ENCODE assay signal across 7 mouse cellular contexts in the genomic region with DNA sequence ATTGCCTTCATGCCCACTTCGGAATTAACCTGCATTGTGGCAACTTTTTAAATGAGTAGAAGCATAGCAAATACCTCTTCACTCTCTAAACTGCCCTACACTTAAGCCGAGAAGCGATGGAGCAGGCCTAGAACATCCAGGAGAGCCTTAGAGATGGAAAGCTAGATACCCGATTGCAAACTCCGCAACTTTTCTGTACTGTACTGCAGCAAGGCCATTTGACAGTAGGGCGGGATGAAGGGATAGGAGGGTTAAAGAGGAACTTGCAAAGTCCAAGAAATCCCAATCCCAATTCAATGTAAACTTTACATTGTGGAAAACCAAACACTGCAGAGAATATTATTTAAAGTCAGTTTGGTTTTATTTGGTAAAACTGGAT. TPM values are rescaled to one million over a fixed set of nuclear protein-coding genes. Genes with fewer than 3 reads are reported as not detected.
DNase-seq lines count a peak whose midpoint lies in the region; ATAC-seq lines count a peak whose summit lies in the region.

No protein-coding gene starts in this region.

- peak overlapping the region; percentile 94 for H3K4me3 ChIP-seq in neural tube, embryonic 11.5 days (ENCODE audit: low read depth, low read length)
- H3K4me3 ChIP-seq in forebrain, embryonic 11.5 days (ENCODE audit: low read depth, low read length), result peak overlapping the region; percentile 84
- peak overlapping the region; percentile 82 for H3K4me3 ChIP-seq in limb, embryonic 15.5 days
- H3K4me3 ChIP-seq in stomach, embryonic 15.5 days (replicated peaks), result peak overlapping the region; percentile 90

- H3K27me3 ChIP-seq in neural tube, embryonic 11.5 days (ENCODE audit: control insufficient read depth, insufficient read depth, low read length), result no peaks in the 10 kb centered on the region
- H3K27me3 ChIP-seq in forebrain, embryonic 11.5 days (ENCODE audit: control insufficient read depth, insufficient read depth, low read length), result no peaks in the 10 kb centered on the region
- H3K27me3 ChIP-seq in limb, embryonic 15.5 days, result no peaks in the 10 kb centered on the region
- no peaks in the 10 kb centered on the region for H3K27me3 ChIP-seq in stomach, embryonic 15.5 days (replicated peaks)

- peak overlapping the region; percentile 94 for H3K9ac ChIP-seq in neural tube, embryonic 11.5 days (ENCODE audit: low read length)
- peak overlapping the region; percentile 95 for H3K9ac ChIP-seq in forebrain, embryonic 11.5 days (ENCODE audit: low read length)
- H3K9ac ChIP-seq in limb, embryonic 15.5 days, result peak overlapping the region; percentile 95
- peak overlapping the region; percentile 88 for H3K9ac ChIP-seq in stomach, embryonic 15.5 days

- ATAC-seq in neural tube, embryonic 11.5 days (ENCODE audit: insufficient read depth, low FRiP score, low TSS enrichment), result no peak
- no peak for ATAC-seq in forebrain, embryonic 11.5 days (replicated peaks; ENCODE audit: low FRiP score)
- no peak for ATAC-seq in limb, embryonic 15.5 days (ENCODE audit: insufficient number of reproducible peaks, low FRiP score, low TSS enrichment, low read depth)
- no peak for ATAC-seq in stomach, embryonic 15.5 days (ENCODE audit: insufficient read depth, low FRiP score, low read depth)

- no peak for DNase-seq in neural tube, embryonic 11.5 days (ENCODE audit: low spot score)
- DNase-seq in neural tube, embryonic 10.5 days (ENCODE audit: extremely low spot score, low spot score), result no peak
- DNase-seq in forebrain, embryonic 11.5 days (ENCODE audit: low spot score), result no peak
- DNase-seq in gastrocnemius, postnatal 10 days, result no peak
- DNase-seq in left cerebral cortex, adult 11 months (ENCODE audit: low spot score), result no peak

- peak overlapping the region; percentile 74 for H3K4me2 ChIP-seq in neural tube, embryonic 11.5 days (ENCODE audit: low read depth)
- H3K4me2 ChIP-seq in forebrain, embryonic 11.5 days (ENCODE audit: low read depth, low read length, severe bottlenecking), result peak overlapping the region; percentile 79
- H3K4me2 ChIP-seq in limb, embryonic 15.5 days, result peak overlapping the region; percentile 74
- H3K4me2 ChIP-seq in stomach, embryonic 15.5 days, result peak overlapping the region; percentile 83

- no peaks in the 10 kb centered on the region for H3K9me3 ChIP-seq in neural tube, embryonic 11.5 days (ENCODE audit: control insufficient read depth, low read length)
- H3K9me3 ChIP-seq in forebrain, embryonic 11.5 days (ENCODE audit: control insufficient read depth, low read length), result no peaks in the 10 kb centered on the region
- H3K9me3 ChIP-seq in limb, embryonic 15.5 days, result no peaks in the 10 kb centered on the region
- H3K9me3 ChIP-seq in stomach, embryonic 15.5 days, result no peaks in the 10 kb centered on the region

- H3K27ac ChIP-seq in neural tube, embryonic 11.5 days (ENCODE audit: low read depth, low read length), result peak overlapping the region; percentile 87; the same call in 1 of the 2 replicates
- H3K27ac ChIP-seq in forebrain, embryonic 11.5 days (ENCODE audit: low read depth, low read length), result peak overlapping the region; percentile 65
- peak overlapping the region; percentile 91 for H3K27ac ChIP-seq in limb, embryonic 15.5 days
- peak overlapping the region; percentile 84 for H3K27ac ChIP-seq in stomach, embryonic 15.5 days

- H3K36me3 ChIP-seq in neural tube, embryonic 11.5 days (ENCODE audit: control insufficient read depth, insufficient read depth, low read length), result no peaks in the 10 kb centered on the region
- H3K36me3 ChIP-seq in forebrain, embryonic 11.5 days (ENCODE audit: control insufficient read depth, insufficient read depth, low read length), result no peaks in the 10 kb centered on the region
- H3K36me3 ChIP-seq in limb, embryonic 15.5 days, result no peaks in the 10 kb centered on the region
- H3K36me3 ChIP-seq in stomach, embryonic 15.5 days, result no peaks in the 10 kb centered on the region

- whole genome bisulfite sequencing in neural tube, embryonic 11.5 days, result 13% methylated on average over 6 of the region's 6 CpGs
- 9% methylated on average over 6 of the region's 6 CpGs for WGBS in forebrain, embryonic 11.5 days
- 9% methylated on average over 6 of the region's 6 CpGs for WGBS in limb, embryonic 15.5 days
- WGBS in stomach, embryonic 15.5 days, result 4% methylated on average over 6 of the region's 6 CpGs

- peaks cover 13% of the 10 kb centered on the region; the same call in 1 of the 2 replicates for H3K4me1 ChIP-seq in neural tube, embryonic 11.5 days (ENCODE audit: control insufficient read depth, insufficient read depth, low read length)
- H3K4me1 ChIP-seq in forebrain, embryonic 11.5 days (replicated peaks; ENCODE audit: control insufficient read depth, insufficient read depth, low read length), result peaks cover 6% of the 10 kb centered on the region; the same call in 1 of the 2 replicates
- H3K4me1 ChIP-seq in limb, embryonic 15.5 days, result peaks cover 13% of the 10 kb centered on the region
- H3K4me1 ChIP-seq in stomach, embryonic 15.5 days, result peaks cover 13% of the 10 kb centered on the region

RNA-seq across cellular contexts. Expression of a gene that starts 1.0 kb away (rescaled TPM):
- polyA plus RNA-seq in neural tube, embryonic 11.5 days (2014; fragmentation: Nextera tagmentation; extraction: Ambion mirVana), result 31.2 and 35.0 TPM in 2 replicates
- 29.4 and 31.0 TPM in 2 replicates for polyA plus RNA-seq in forebrain, embryonic 11.5 days (2014; fragmentation: Nextera tagmentation; extraction: Ambion mirVana)
- polyA plus RNA-seq in limb, embryonic 15.5 days (2015; fragmentation: Nextera tagmentation; extraction: Ambion mirVana), result 30.7 and 30.9 TPM in 2 replicates
- polyA plus RNA-seq in stomach, embryonic 15.5 days (2015; fragmentation: Nextera tagmentation; extraction: Ambion mirVana), result 29.7 and 31.0 TPM in 2 replicates
- 10 to 100 TPM; 31.7 to 33.1 TPM for total RNA-seq in gastrocnemius, postnatal 10 days (2021)
